Mouse (Mus musculus): Measurements from ENCODE around the gene Ccdc74a. TPM values are rescaled to one million over a fixed set of nuclear protein-coding genes. Genes with fewer than 3 reads are reported as not detected.

Ccdc74a gene
- polyA plus RNA-seq, 1 experiment from 2014 or later: 9.4 TPM

DNA sequence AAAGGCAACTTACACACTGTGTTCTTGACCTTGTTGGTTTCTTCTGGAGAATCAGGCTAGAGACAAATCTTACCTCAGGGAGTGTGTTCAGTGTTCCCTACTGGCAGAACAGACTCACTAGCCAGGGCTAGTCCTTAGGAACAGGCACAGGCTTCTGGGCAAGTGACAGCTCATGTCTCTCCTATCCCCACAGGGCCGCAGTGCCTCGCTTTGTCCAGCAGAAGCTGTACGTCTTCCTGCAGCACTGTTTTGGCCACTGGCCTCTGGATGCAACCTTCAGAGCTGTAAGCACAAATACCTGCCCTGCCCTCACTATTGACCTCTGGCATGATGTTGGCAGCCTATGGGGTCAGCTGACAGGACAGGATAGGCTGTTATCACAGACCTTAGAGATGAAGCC lies 7.2 kb upstream of the Ccdc74a start:
- H3K4me3 ChIP-seq (ENCODE audit: low read depth, low read length): no peak overlapping the region
- H3K4me1 ChIP-seq (replicated peaks; ENCODE audit: control insufficient read depth, insufficient read depth, low read length): no peaks in the 10 kb centered on the region
- H3K4me2 ChIP-seq (replicated peaks; ENCODE audit: low read depth): no peak overlapping the region
- no peaks in the 10 kb centered on the region for H3K9me3 ChIP-seq (ENCODE audit: control insufficient read depth)
- no peak for TF ChIP-seq CTCF (IDR thresholded peaks at IDR 0.05; ENCODE audit: low read depth)
- WGBS: 95% methylated on average over 3 of the region's 3 CpGs
- H3K27me3 ChIP-seq (replicated peaks; ENCODE audit: control insufficient read depth, insufficient read depth, low read length): no peaks in the 10 kb centered on the region
- H3K9ac ChIP-seq (ENCODE audit: low read depth, low read length): no peak overlapping the region
- no peak overlapping the region for H3K27ac ChIP-seq (ENCODE audit: low read depth, low read length)
- peaks cover 66% of the 10 kb centered on the region for H3K36me3 ChIP-seq (ENCODE audit: control insufficient read depth, insufficient read depth)
- ATAC-seq: no peak

DNA sequence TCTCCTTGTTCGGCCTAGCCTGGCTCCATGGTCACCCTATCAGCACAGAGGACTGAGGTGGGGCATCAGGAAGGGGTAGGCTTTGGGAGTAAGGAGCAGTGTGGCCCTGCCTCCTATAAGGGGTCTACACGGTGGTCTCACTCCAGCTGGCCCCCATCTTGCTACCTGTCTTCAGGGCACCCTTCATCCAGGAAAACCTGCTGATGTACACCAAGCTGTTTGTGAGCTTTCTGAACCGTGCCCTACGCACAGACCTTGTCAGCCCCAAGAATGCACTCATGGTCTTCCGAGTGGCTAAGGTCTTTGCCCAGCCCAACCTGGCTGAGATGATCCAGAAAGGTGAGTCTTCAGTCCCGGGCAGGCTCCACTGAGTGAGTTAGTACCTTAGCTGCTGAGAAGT lies 6.3 kb upstream of the Ccdc74a start:
- WGBS: 91% methylated on average over 6 of the region's 6 CpGs
- Histone ChIP-seq H3K36me3 (ENCODE audit: control insufficient read depth, insufficient read depth) (peaks cover 62% of the 10 kb centered on the region), H3K4me3 (ENCODE audit: low read depth, low read length) (no peak overlapping the region), H3K27ac (ENCODE audit: low read depth, low read length) (no peak overlapping the region), H3K27me3 (replicated peaks; ENCODE audit: control insufficient read depth, insufficient read depth, low read length) (no peaks in the 10 kb centered on the region), H3K4me1 (replicated peaks; ENCODE audit: control insufficient read depth, insufficient read depth, low read length) (no peaks in the 10 kb centered on the region), H3K9ac (ENCODE audit: low read depth, low read length) (no peak overlapping the region), H3K4me2 (replicated peaks; ENCODE audit: low read depth) (no peak overlapping the region), H3K9me3 (ENCODE audit: control insufficient read depth) (no peaks in the 10 kb centered on the region)
- no peak for ATAC-seq
- no peak for TF ChIP-seq CTCF (IDR thresholded peaks at IDR 0.05; ENCODE audit: low read depth)

DNA sequence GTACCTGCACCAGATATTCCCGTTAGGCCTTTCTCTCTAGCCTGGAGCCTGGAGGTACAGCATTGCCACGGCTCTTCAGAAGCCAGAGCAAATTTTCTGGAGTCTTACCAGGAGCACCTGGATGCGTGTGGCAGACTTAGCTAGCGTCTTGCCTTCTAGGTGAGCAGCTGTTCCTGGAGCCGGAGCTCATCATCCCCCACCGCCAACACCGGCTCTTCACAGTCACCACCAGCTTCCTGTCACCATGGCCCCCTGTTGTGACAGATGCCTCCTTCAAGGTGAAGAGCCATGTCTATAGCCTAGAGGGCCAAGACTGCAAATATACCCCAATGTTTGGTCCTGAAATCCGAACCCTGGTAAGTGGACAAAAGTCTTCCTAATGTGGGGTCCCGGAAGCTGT lies 5.6 kb upstream of the Ccdc74a start:
- Histone ChIP-seq H3K36me3 (ENCODE audit: control insufficient read depth, insufficient read depth) (peaks cover 57% of the 10 kb centered on the region), H3K27ac (ENCODE audit: low read depth, low read length) (no peak overlapping the region), H3K4me2 (replicated peaks; ENCODE audit: low read depth) (no peak overlapping the region), H3K9me3 (ENCODE audit: control insufficient read depth) (no peaks in the 10 kb centered on the region), H3K27me3 (replicated peaks; ENCODE audit: control insufficient read depth, insufficient read depth, low read length) (no peaks in the 10 kb centered on the region), H3K4me3 (ENCODE audit: low read depth, low read length) (no peak overlapping the region), H3K4me1 (replicated peaks; ENCODE audit: control insufficient read depth, insufficient read depth, low read length) (no peaks in the 10 kb centered on the region), H3K9ac (ENCODE audit: low read depth, low read length) (no peak overlapping the region)
- no peak for TF ChIP-seq CTCF (IDR thresholded peaks at IDR 0.05; ENCODE audit: low read depth)
- 94% methylated on average over 9 of the region's 9 CpGs for WGBS
- no peak for ATAC-seq

DNA sequence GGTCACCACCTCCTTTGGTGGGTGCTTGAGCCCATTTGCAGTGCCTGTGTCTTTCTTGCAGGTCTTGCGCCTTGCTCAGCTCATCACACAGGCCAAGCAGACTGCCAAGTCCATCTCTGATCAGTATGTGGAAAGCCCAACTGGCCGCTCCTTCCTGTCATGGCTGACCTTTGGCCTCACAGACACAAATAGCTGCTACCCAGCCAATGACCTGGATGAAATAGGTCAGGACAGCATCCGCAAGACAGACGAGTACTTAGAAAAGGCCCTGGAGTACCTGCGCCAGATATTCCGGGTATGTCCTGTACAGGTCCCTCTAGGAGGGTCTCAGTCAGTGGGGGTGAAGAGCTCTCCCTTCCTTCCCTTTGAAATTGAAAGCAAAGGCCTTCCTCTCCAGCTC lies 5.0 kb upstream of the Ccdc74a start:
- Histone ChIP-seq H3K27me3 (replicated peaks; ENCODE audit: control insufficient read depth, insufficient read depth, low read length) (no peaks in the 10 kb centered on the region), H3K9me3 (ENCODE audit: control insufficient read depth) (no peaks in the 10 kb centered on the region), H3K4me2 (replicated peaks; ENCODE audit: low read depth) (no peak overlapping the region), H3K36me3 (ENCODE audit: control insufficient read depth, insufficient read depth) (peaks cover 57% of the 10 kb centered on the region), H3K4me3 (ENCODE audit: low read depth, low read length) (no peak overlapping the region), H3K27ac (ENCODE audit: low read depth, low read length) (no peak overlapping the region), H3K9ac (ENCODE audit: low read depth, low read length) (no peak overlapping the region), H3K4me1 (replicated peaks; ENCODE audit: control insufficient read depth, insufficient read depth, low read length) (peaks cover 4% of the 10 kb centered on the region; the same call in 1 of the 2 replicates)
- TF ChIP-seq CTCF (IDR thresholded peaks at IDR 0.05; ENCODE audit: low read depth): no peak
- ATAC-seq: no peak
- 81% methylated on average over 6 of the region's 6 CpGs for WGBS

DNA sequence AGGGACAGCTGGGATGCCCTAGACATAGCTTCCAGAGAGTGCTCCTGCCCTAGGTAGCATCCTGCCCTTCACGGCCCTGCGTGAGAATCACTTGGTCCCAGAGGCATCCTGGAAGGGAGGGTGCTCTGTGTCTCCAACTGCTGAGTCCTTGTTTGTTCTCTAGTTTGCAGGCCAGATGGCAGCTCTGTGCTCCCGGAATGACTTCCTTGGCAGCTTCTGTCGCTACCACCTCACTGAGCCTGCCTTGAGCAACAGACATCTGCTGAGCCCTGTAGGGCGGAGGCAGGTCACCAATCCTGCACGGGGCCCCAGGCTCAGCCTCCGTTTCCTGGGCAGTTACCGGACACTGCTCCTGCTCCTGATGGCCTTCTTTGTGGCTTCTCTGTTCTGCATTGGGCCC lies 4.0 kb upstream of the Ccdc74a start:
- Histone ChIP-seq H3K9ac (ENCODE audit: low read depth, low read length) (no peak overlapping the region), H3K36me3 (ENCODE audit: control insufficient read depth, insufficient read depth) (peaks cover 53% of the 10 kb centered on the region), H3K4me2 (replicated peaks; ENCODE audit: low read depth) (no peak overlapping the region), H3K27ac (ENCODE audit: low read depth, low read length) (no peak overlapping the region), H3K27me3 (replicated peaks; ENCODE audit: control insufficient read depth, insufficient read depth, low read length) (no peaks in the 10 kb centered on the region), H3K9me3 (ENCODE audit: control insufficient read depth) (no peaks in the 10 kb centered on the region), H3K4me3 (ENCODE audit: low read depth, low read length) (no peak overlapping the region), H3K4me1 (replicated peaks; ENCODE audit: control insufficient read depth, insufficient read depth, low read length) (peaks cover 4% of the 10 kb centered on the region; the same call in 1 of the 2 replicates)
- 91% methylated on average over 8 of the region's 8 CpGs for WGBS
- ATAC-seq: no peak
- no peak for TF ChIP-seq CTCF (IDR thresholded peaks at IDR 0.05; ENCODE audit: low read depth)

DNA sequence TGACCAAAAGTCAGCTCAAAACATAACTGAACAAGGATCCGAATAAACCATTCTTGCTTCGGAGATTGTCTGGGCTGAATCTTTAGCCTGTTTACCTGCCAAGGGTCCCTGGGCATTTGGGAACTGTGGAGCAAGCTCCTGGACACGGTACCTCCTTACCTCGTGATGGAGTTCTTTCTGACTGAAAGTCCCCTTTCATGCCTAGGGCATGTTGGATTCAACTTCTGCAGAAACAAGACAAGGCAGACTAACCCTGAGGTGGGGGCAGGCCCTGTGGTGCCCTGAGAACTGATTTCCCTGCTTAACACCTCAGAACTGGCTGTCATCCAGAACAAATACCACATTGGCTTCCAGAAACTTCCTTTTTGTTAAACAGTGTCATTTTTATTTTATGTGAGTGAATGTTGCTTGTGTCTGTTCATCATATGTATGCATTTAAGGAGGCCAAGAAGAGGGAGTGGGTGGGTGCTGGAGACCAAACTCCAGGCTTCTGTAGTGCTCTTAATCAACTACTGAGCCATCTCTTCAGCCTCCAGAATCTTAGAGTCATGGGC lies 2.8 kb upstream of the Ccdc74a start:
- Histone ChIP-seq H3K27me3 (replicated peaks; ENCODE audit: control insufficient read depth, insufficient read depth, low read length) (no peaks in the 10 kb centered on the region), H3K9me3 (ENCODE audit: control insufficient read depth) (no peaks in the 10 kb centered on the region), H3K4me2 (replicated peaks; ENCODE audit: low read depth) (no peak overlapping the region), H3K36me3 (ENCODE audit: control insufficient read depth, insufficient read depth) (peaks cover 49% of the 10 kb centered on the region), H3K27ac (ENCODE audit: low read depth, low read length) (no peak overlapping the region), H3K4me3 (ENCODE audit: low read depth, low read length) (no peak overlapping the region), H3K9ac (ENCODE audit: low read depth, low read length) (no peak overlapping the region), H3K4me1 (replicated peaks; ENCODE audit: control insufficient read depth, insufficient read depth, low read length) (peaks cover 4% of the 10 kb centered on the region; the same call in 1 of the 2 replicates)
- ATAC-seq: no peak
- no peak for TF ChIP-seq CTCF (IDR thresholded peaks at IDR 0.05; ENCODE audit: low read depth)
- 95% methylated on average over 4 of the region's 4 CpGs for WGBS

DNA sequence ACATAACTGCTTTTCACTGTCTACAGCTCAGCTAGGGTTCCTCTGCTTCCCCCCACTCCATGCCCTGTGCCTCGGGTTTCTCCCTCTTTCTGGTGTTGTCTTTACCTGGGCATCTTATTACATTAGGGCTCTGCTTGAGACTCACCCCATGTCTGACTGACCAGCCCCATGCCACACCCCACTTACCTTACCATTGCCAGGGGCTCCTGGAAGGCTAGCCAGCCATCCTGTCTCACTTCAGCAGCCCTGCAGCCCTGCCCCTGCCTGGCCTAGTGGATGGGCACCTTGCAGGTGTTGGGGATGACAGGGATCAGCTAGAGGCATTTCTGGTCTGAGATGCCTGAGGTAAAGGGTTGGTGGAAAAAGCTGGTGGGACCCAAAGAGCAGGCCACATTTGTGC lies 886 bp downstream of the Ccdc74a start:
- Histone ChIP-seq H3K27me3 (replicated peaks; ENCODE audit: control insufficient read depth, insufficient read depth, low read length) (no peaks in the 10 kb centered on the region), H3K27ac (ENCODE audit: low read depth, low read length) (no peak overlapping the region), H3K4me2 (replicated peaks; ENCODE audit: low read depth) (peak overlapping the region; percentile 91; the same call in 1 of the 2 replicates), H3K4me3 (ENCODE audit: low read depth, low read length) (no peak overlapping the region), H3K4me1 (replicated peaks; ENCODE audit: control insufficient read depth, insufficient read depth, low read length) (peaks cover 4% of the 10 kb centered on the region; the same call in 1 of the 2 replicates), H3K36me3 (ENCODE audit: control insufficient read depth, insufficient read depth) (peaks cover 45% of the 10 kb centered on the region), H3K9me3 (ENCODE audit: control insufficient read depth) (no peaks in the 10 kb centered on the region), H3K9ac (ENCODE audit: low read depth, low read length) (no peak overlapping the region)
- TF ChIP-seq CTCF (IDR thresholded peaks at IDR 0.05; ENCODE audit: low read depth): no peak
- WGBS: 33% methylated on average over 1 of the region's 1 CpGs
- ATAC-seq: no peak
